Mouse (Mus musculus): ENCODE measurements around the gene Map3k14. TPM values are rescaled to one million over a fixed set of nuclear protein-coding genes. Genes with fewer than 3 reads are reported as not detected.
"Not testable (repeated sequence)": the region's sequence is repeated elsewhere in the genome, so short reads cannot be mapped to it uniquely, and the experiment has no call there.

Gene Map3k14
- total and polyA plus RNA-seq, 2 experiments from 2014 or later, result 1.5 to 6.7 TPM

DNA sequence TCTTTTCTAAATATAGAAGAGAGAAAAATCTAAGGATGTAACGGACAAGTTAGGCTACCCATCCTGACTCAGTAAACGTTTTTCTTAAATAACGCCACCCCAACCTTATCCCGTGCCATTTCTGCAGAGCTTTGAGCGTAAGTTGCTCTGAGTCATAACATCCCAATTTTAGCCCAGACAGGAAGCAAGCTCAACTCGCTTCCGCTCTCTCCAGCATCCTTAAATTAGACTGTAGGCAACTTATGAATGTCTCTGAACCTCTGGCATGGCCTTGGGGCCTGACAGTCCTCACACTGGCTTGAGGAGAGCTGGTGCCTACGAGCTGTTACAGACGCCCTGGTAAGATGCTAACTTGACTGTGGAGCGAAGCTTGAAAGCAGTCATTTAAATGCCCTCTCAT lies 43.8 kb downstream of the Map3k14 start:
- Histone ChIP-seq H3K36me3 (ENCODE audit: insufficient read depth, low read length) (peaks cover 45% of the 10 kb centered on the region), H3K9me3 (ENCODE audit: low read length) (no peaks in the 10 kb centered on the region)
- WGBS, result 83% methylated on average over 10 of the region's 10 CpGs

GRCm38 (mm10) chr11:103222718-103223117 lies 44.6 kb downstream of the Map3k14 start:
- not testable (repeated sequence) for H3K9ac ChIP-seq (replicated peaks; ENCODE audit: low read length); DNase-seq (ENCODE audit: low spot score); H3K9me3 ChIP-seq (ENCODE audit: low read length); H3K27ac ChIP-seq; H3K4me2 ChIP-seq (ENCODE audit: low read depth, low read length); H3K27me3 ChIP-seq (ENCODE audit: insufficient read depth, low read length); H3K4me3 ChIP-seq (ENCODE audit: low read length); H3K4me1 ChIP-seq (ENCODE audit: insufficient read depth, low read length); ATAC-seq
- peaks cover 45% of the 10 kb centered on the region for H3K36me3 ChIP-seq (ENCODE audit: insufficient read depth, low read length)
- 94% methylated on average over 3 of the region's 4 CpGs for WGBS

More for the DNA sequence above, 43.8 kb downstream of the Map3k14 start:
- no peak overlapping the region for H3K9ac ChIP-seq (replicated peaks; ENCODE audit: low read length)
- H3K4me1 ChIP-seq (ENCODE audit: insufficient read depth, low read length), result no peaks in the 10 kb centered on the region
- DNase-seq (ENCODE audit: low spot score), result no peak
- no peaks in the 10 kb centered on the region for H3K27me3 ChIP-seq (ENCODE audit: insufficient read depth, low read length)
- no peak overlapping the region for H3K4me3 ChIP-seq (ENCODE audit: low read length)
- no peak for ATAC-seq
- H3K4me2 ChIP-seq (ENCODE audit: low read depth, low read length), result no peak overlapping the region
- no peak overlapping the region for H3K27ac ChIP-seq
- TF ChIP-seq CTCF (IDR thresholded peaks at IDR 0.05; ENCODE audit: low read depth), result no peak

- peaks cover 35% of the 10 kb centered on the region for H3K36me3 ChIP-seq (ENCODE audit: insufficient read depth, low read length)
- no peak overlapping the region for H3K4me2 ChIP-seq (ENCODE audit: low read depth, low read length)
- no peak for TF ChIP-seq CTCF (IDR thresholded peaks at IDR 0.05; ENCODE audit: low read depth)
- 93% methylated on average over 6 of the region's 6 CpGs for WGBS
- no peak for DNase-seq (ENCODE audit: low spot score)
- H3K9me3 ChIP-seq (ENCODE audit: low read length), result no peaks in the 10 kb centered on the region
- no peak overlapping the region for H3K27ac ChIP-seq
- ATAC-seq, result no peak
- no peak overlapping the region for H3K4me3 ChIP-seq (ENCODE audit: low read length)
- no peak overlapping the region for H3K9ac ChIP-seq (replicated peaks; ENCODE audit: low read length)
- no peaks in the 10 kb centered on the region for H3K27me3 ChIP-seq (ENCODE audit: insufficient read depth, low read length)
- no peaks in the 10 kb centered on the region for H3K4me1 ChIP-seq (ENCODE audit: insufficient read depth, low read length)
These were observed 45.8 kb downstream of the Map3k14 start for GRCm38 (mm10) chr11:103221437-103221836.

DNA sequence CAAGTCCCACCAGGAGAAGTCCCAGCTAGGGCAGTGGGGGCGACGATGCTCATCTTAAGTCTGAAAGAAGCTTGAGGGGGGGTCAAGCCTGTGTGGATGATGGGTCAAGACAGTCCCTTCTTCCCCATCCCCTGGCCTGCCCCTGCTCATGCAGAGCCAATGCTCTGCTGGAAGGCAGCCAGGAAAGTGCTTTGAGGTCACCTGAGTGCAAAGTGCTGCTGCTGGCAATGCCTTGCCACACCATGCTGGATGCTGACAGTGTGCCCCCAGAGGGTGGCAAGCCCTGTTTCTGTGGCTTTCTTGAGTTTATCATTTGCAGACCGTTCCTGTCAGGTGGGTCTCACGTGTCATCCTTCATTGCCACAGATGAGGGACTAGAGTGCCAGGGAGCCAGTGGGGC lies 47.3 kb downstream of the Map3k14 start:
- H3K27ac ChIP-seq, result no peak overlapping the region
- no peak for ATAC-seq
- no peaks in the 10 kb centered on the region for H3K9me3 ChIP-seq (ENCODE audit: low read length)
- TF ChIP-seq CTCF (IDR thresholded peaks at IDR 0.05; ENCODE audit: low read depth), result no peak
- H3K4me2 ChIP-seq (ENCODE audit: low read depth, low read length), result no peak overlapping the region
- no peaks in the 10 kb centered on the region for H3K4me1 ChIP-seq (ENCODE audit: insufficient read depth, low read length)
- no peak for DNase-seq (ENCODE audit: low spot score)
- no peak overlapping the region for H3K9ac ChIP-seq (replicated peaks; ENCODE audit: low read length)
- 75% methylated on average over 4 of the region's 4 CpGs for WGBS
- H3K36me3 ChIP-seq (ENCODE audit: insufficient read depth, low read length), result peaks cover 32% of the 10 kb centered on the region
- H3K4me3 ChIP-seq (ENCODE audit: low read length), result no peak overlapping the region
- H3K27me3 ChIP-seq (ENCODE audit: insufficient read depth, low read length), result no peaks in the 10 kb centered on the region

GRCm38 (mm10) chr11:103219259-103219658 lies 48.0 kb downstream of the Map3k14 start:
- Histone ChIP-seq H3K27me3 (ENCODE audit: insufficient read depth, low read length) (no peaks in the 10 kb centered on the region), H3K4me2 (ENCODE audit: low read depth, low read length) (no peak overlapping the region), H3K9me3 (ENCODE audit: low read length) (no peaks in the 10 kb centered on the region), H3K9ac (replicated peaks; ENCODE audit: low read length) (no peak overlapping the region), H3K4me3 (ENCODE audit: low read length) (no peak overlapping the region), H3K4me1 (ENCODE audit: insufficient read depth, low read length) (no peaks in the 10 kb centered on the region), H3K36me3 (ENCODE audit: insufficient read depth, low read length) (peaks cover 26% of the 10 kb centered on the region), H3K27ac (no peak overlapping the region)
- 95% methylated on average over 5 of the region's 5 CpGs for WGBS
- DNase-seq (ENCODE audit: low spot score) (no peak), ATAC-seq (no peak)
- TF ChIP-seq CTCF (IDR thresholded peaks at IDR 0.05; ENCODE audit: low read depth), result no peak

DNA sequence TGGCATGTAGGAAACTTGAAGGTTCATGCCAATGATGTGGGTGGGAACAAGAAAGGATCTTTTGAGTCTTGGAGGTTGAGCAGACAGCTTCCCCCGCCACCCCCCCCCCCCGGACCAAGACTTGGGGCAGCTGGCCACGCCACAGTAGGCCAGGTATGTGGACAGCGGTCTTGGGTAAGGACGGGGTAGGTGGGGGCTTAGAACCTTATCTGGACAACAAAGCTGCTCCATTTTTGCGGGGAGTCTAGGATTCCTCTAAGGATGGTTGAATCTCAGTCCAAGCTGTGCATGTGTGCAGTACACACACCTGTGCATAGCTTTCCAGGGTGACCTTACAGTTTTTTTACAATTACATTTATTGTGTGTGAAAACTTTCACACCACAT lies 48.8 kb downstream of the Map3k14 start:
- DNase-seq (ENCODE audit: low spot score), result no peak
- ATAC-seq, result peak; percentile 48; the same call in 1 of the 2 replicates
- Histone ChIP-seq H3K36me3 (ENCODE audit: insufficient read depth, low read length) (peaks cover 19% of the 10 kb centered on the region), H3K27me3 (ENCODE audit: insufficient read depth, low read length) (no peaks in the 10 kb centered on the region), H3K4me3 (ENCODE audit: low read length) (peak overlapping the region; percentile 42), H3K4me1 (ENCODE audit: insufficient read depth, low read length) (no peaks in the 10 kb centered on the region), H3K9me3 (ENCODE audit: low read length) (no peaks in the 10 kb centered on the region), H3K9ac (replicated peaks; ENCODE audit: low read length) (peak overlapping the region; percentile 51), H3K27ac (peak overlapping the region; percentile 66), H3K4me2 (ENCODE audit: low read depth, low read length) (peak overlapping the region; percentile 72)
- 17% methylated on average over 6 of the region's 6 CpGs for WGBS
- no peak for TF ChIP-seq CTCF (IDR thresholded peaks at IDR 0.05; ENCODE audit: low read depth)

GRCm38 (mm10) chr11:103217790-103218516 lies 49.3 kb downstream of the Map3k14 start, which contains the start of gene Spata32:
Gene Spata32, minus strand, starts transcription at chr11:103218432.
- Histone ChIP-seq H3K4me1 (ENCODE audit: insufficient read depth, low read length) (no peaks in the 10 kb centered on the region), H3K36me3 (ENCODE audit: insufficient read depth, low read length) (peaks cover 17% of the 10 kb centered on the region), H3K4me2 (ENCODE audit: low read depth, low read length) (peak within 1 kb of the TSS; percentile 72), H3K27ac (peak within 1 kb of the TSS; percentile 66), H3K27me3 (ENCODE audit: insufficient read depth, low read length) (no peaks in the 10 kb centered on the region), H3K9ac (replicated peaks; ENCODE audit: low read length) (peak within 1 kb of the TSS; percentile 51), H3K4me3 (ENCODE audit: low read length) (peak within 1 kb of the TSS; percentile 42), H3K9me3 (ENCODE audit: low read length) (no peaks in the 10 kb centered on the region)
- peak; percentile 84 for DNase-seq (ENCODE audit: low spot score)
- WGBS, result under 1% methylated on average over 45 of the region's 45 CpGs
- ATAC-seq, result peak; percentile 87
- no peak for TF ChIP-seq CTCF (IDR thresholded peaks at IDR 0.05; ENCODE audit: low read depth)
